Mouse (Mus musculus): ENCODE measurements around the gene Rtl5.

- no peak for TF ChIP-seq CTCF (IDR thresholded peaks at IDR 0.05; ENCODE audit: insufficient read depth, low read length)
- no peak for TF ChIP-seq POLR2A (IDR thresholded peaks at IDR 0.05; ENCODE audit: borderline replicate concordance, extremely low read depth, low read depth, low read length)
Observed at GRCm38 (mm10) chrX:102090605-102091004, 19.5 kb upstream of the Rtl5 start.

Data from lung, adult 2 months (tissue).